Mouse (Mus musculus) heart, adult 2 months (tissue): ENCODE measurements around the gene Pdgfd.

Source experiments
- CTCF ChIP-seq: fragments of 200-600 bp; IDR thresholded peaks from 2 replicates; pipeline ENCODE4 v1.8.1; 2022; ENCODE audit warnings: antibody characterized with exemption, mild to moderate bottlenecking, moderate library complexity
- EP300 ChIP-seq: fragments of 200-500 bp; IDR thresholded peaks from 2 replicates; pipeline ENCODE4 v1.6.1; 2011; ENCODE audit warnings: low read depth, low read length, control low read depth; ENCODE audit not compliant: insufficient read depth
- POLR2A ChIP-seq: fragments of 200-500 bp; IDR thresholded peaks from 2 replicates; pipeline ENCODE4 v1.6.1; 2011; ENCODE audit warnings: mild to moderate bottlenecking, low read depth, low read length, control low read depth; ENCODE audit not compliant: insufficient read depth

DNA sequence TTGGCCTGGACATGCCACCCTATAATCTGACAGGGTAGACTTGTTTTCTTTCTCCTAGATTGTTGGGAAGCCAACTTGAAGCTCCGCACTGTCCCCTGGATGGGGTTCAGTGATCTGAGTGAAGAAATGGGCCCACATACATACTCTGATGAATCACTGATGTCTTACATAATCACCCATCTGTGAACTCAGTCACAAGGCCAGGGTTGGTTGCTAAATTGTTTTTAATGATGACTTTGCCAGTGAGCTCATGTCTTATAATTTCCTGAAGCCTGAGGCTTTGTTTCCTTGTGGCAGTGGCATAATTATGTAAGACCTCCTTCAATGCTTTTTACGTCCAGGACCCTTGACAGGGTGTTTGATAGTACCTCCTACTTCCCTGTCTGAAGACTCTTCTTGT lies 96.4 kb downstream of the Pdgfd start:
- TF ChIP-seq POLR2A (no peak), CTCF (no peak), EP300 (no peak)
